Mouse (Mus musculus) hindbrain, embryonic 11.5 days (tissue): ENCODE results near the gene Rfx8. TPM values are rescaled to one million over a fixed set of nuclear protein-coding genes. Genes with fewer than 3 reads are reported as not detected.

Source experiments
- ATAC-seq: fragments of 200-750 bp; cut with Nextera tagmentation; 2 replicates; pipeline ENCODE4 v1.8.0; 2017; ENCODE audit warnings: mild to moderate bottlenecking, moderate TSS enrichment, moderate library complexity; ENCODE audit not compliant: low FRiP score
- DNase-seq: peaks from one replicate; pipeline ENCODE4 v3.0.0-alpha.2; 2015; ENCODE audit warnings: low spot score
- H3K27ac ChIP-seq: fragments of 300-500 bp; sonication (generic); 2 replicates; pipeline ENCODE4 v1.5.1; 2014; ENCODE audit warnings: mild to moderate bottlenecking, low read depth, low read length
- H3K27me3 ChIP-seq: fragments of 300-500 bp; sonication (generic); 2 replicates; pipeline ENCODE4 v1.6.1; 2014; ENCODE audit warnings: mild to moderate bottlenecking, low read length, moderate library complexity, mixed read lengths; ENCODE audit not compliant: control insufficient read depth, insufficient read depth
- H3K36me3 ChIP-seq: fragments of 300-500 bp; sonication (generic); 2 replicates; pipeline ENCODE4 v1.6.1; 2014; ENCODE audit warnings: mild to moderate bottlenecking, low read length, moderate library complexity, mixed read lengths; ENCODE audit not compliant: control insufficient read depth, insufficient read depth
- H3K4me1 ChIP-seq: fragments of 300-500 bp; sonication (generic); replicated peaks from 2 replicates; pipeline ENCODE4 v1.6.1; 2014; ENCODE audit warnings: low read length, mixed read lengths; ENCODE audit not compliant: control insufficient read depth, insufficient read depth
- H3K4me2 ChIP-seq: fragments of 300-500 bp; sonication (generic); replicated peaks from 2 replicates; pipeline ENCODE4 v1.6.1; 2014; ENCODE audit warnings: mild to moderate bottlenecking, low read depth, low read length
- H3K4me3 ChIP-seq: fragments of 300-500 bp; sonication (generic); 2 replicates; pipeline ENCODE4 v1.5.1; 2014; ENCODE audit warnings: low read depth, low read length
- H3K9ac ChIP-seq: fragments of 300-500 bp; sonication (generic); 2 replicates; pipeline ENCODE4 v1.6.1; 2014; ENCODE audit warnings: low read depth, low read length
- H3K9me3 ChIP-seq: fragments of 300-500 bp; sonication (generic); 2 replicates; pipeline ENCODE4 v1.6.1; 2016; ENCODE audit warnings: low read length; ENCODE audit not compliant: control insufficient read depth
- WGBS: fragments of 180-500 bp; shearing (Covaris S2); extraction: QIAGEN DNeasy Blood & Tissue Kit; methylation state at CpG from one replicate; pipeline ENCODE4 v1.1.7; 2014; 5-methylcytosine and 5-hydroxymethylcytosine counted together
- polyA plus RNA-seq: library from polyadenylated mRNA; unstranded; fragments of >200 nt; fragmentation: Nextera tagmentation; extraction: Ambion mirVana; gene quantifications from 2 replicates; pipeline ENCODE4 v1.2.1, GENCODE M21; 2014

Gene Rfx8
- polyA plus RNA-seq, 1 experiment from 2014 or later: 0.42 TPM

DNA sequence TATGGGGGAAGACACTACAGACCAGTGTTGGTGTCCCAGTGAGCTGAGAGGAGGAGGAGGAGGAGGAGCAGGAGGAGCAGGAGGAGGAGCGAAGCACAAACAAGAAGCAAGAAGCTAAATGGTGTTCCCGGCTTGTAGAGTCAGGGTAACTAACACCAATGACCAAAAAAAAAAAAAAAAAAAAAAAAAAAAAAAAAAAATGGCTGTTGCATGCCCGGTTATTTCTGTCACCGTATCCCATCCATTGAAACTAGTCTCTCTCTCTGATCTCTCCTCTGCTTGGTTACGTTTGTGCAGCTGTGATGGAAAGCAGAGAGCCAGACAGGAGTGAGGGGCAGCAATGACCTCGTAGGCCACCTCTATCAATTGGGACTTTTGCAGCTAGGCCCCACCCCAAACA lies 105.3 kb downstream of the Rfx8 start:
- Histone ChIP-seq H3K9me3 (no peaks in the 10 kb centered on the region), H3K27me3 (no peaks in the 10 kb centered on the region), H3K9ac (no peak overlapping the region), H3K4me2 (no peak overlapping the region), H3K27ac (no peak overlapping the region), H3K4me1 (no peaks in the 10 kb centered on the region), H3K4me3 (no peak overlapping the region), H3K36me3 (no peaks in the 10 kb centered on the region)
- 74% methylated on average over 6 of the region's 6 CpGs for WGBS
- no peak for DNase-seq
- no peak for ATAC-seq

Other genes with a start within 250 kb of the Rfx8 start
- gene Tbc1d8, start 242.2 kb downstream of the Rfx8 start, polyA plus RNA-seq: 5.3 and 6.5 TPM in 2 replicates
- gene Cnot11, start 186.0 kb downstream of the Rfx8 start, polyA plus RNA-seq: 29.1 and 29.6 TPM in 2 replicates
- gene Rnf149, start 143.6 kb downstream of the Rfx8 start, polyA plus RNA-seq: 31.5 and 32.9 TPM in 2 replicates
- 0.80 and 0.96 TPM in 2 replicates for gene Creg2, start 69.5 kb downstream of the Rfx8 start, polyA plus RNA-seq
- not detected in 2 replicates for gene Gm3646, start 84.3 kb upstream of the Rfx8 start, polyA plus RNA-seq
- 42.3 and 68.2 TPM in 2 replicates for gene Map4k4, start 179.9 kb upstream of the Rfx8 start, polyA plus RNA-seq